Comparison of ENCODE assay signal across 19 mouse cellular contexts in the genomic region with DNA sequence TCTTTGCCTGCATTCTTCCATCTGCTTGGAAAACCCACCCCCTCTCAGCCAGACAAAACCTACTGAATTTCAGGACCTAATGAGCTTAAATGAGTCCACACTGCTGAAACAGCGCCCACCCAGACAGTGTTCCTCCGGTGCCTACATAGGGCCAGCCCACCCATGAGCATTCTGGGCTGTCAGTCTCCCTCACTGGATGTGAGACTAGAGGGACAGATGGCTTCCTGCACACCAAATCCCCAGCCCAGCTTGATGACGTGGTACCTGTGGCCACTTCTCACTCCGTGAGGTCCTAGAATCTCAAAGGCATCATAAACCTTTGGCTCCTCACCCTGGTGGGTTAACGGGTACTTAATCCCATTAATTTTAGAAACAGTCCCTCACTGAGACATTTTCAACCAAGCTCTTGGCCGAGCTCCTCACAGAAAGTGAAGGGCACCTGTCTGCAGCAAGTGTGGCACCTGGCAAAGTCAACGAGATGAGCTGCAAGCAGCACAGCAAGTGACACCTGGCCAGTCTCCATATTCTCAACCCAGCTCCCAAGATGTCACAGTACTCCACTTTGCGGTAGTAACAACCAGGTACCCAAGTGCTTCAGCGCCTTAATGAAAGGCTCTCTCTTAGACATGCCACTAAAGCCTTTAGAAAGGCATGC. TPM values are rescaled to one million over a fixed set of nuclear protein-coding genes. Genes with fewer than 3 reads are reported as not detected.
DNase-seq lines count a peak whose midpoint lies in the region; ATAC-seq and TF ChIP-seq lines count a peak whose summit lies in the region.
"Had no signal": no experiment of that assay in that cellular context is flagged by ENCODE, and none has a peak within 500 bp of the region (broad histone marks: within the 10 kb centered on the region; RNA-seq: fewer than 3 reads in every experiment).

No protein-coding gene starts in this region.

- no peaks in the 10 kb centered on the region for H3K9me3 ChIP-seq in forebrain, embryonic 12.5 days
- H3K9me3 ChIP-seq in limb, embryonic 12.5 days: no peaks in the 10 kb centered on the region
- H3K9me3 ChIP-seq: hindbrain, embryonic 12.5 days; intestine, embryonic 15.5 days; limb, embryonic 13.5 days; liver, embryonic 15.5 days; midbrain, embryonic 12.5 days; stomach, embryonic 15.5 days had no signal

- TF ChIP-seq CTCF in gastrocnemius, adult 2 months (IDR thresholded peaks at IDR 0.05): no peak

- peak; percentile 68; the same call in 1 of the 2 replicates for ATAC-seq in forebrain, embryonic 12.5 days (ENCODE audit: low FRiP score)
- no peak for ATAC-seq in limb, embryonic 12.5 days (ENCODE audit: insufficient number of reproducible peaks, insufficient read depth, low FRiP score, low TSS enrichment, low read depth)
- ATAC-seq: intestine, embryonic 15.5 days; Patski had no signal

- no peak overlapping the region for H3K4me3 ChIP-seq in gastrocnemius, adult 2 months
- H3K4me3 ChIP-seq in forebrain, embryonic 12.5 days (replicated peaks): no peak overlapping the region
- H3K4me3 ChIP-seq in limb, embryonic 12.5 days (replicated peaks): no peak overlapping the region
- H3K4me3 ChIP-seq: heart, adult 2 months; hindbrain, embryonic 12.5 days; intestine, embryonic 15.5 days; limb, embryonic 13.5 days; liver, embryonic 15.5 days; midbrain, embryonic 12.5 days; stomach, embryonic 15.5 days had no signal

- no peak overlapping the region for H3K27ac ChIP-seq in gastrocnemius, adult 2 months
- 0 out of 2 replicates have a peak overlapping the region, but pooled peaks have one; percentile 46 for H3K27ac ChIP-seq in forebrain, embryonic 12.5 days
- H3K27ac ChIP-seq in limb, embryonic 12.5 days: peak overlapping the region; percentile 23; the same call in 1 of the 2 replicates
- H3K27ac ChIP-seq: heart, adult 2 months; hindbrain, embryonic 12.5 days; intestine, embryonic 15.5 days; limb, embryonic 13.5 days; liver, embryonic 15.5 days; midbrain, embryonic 12.5 days; stomach, embryonic 15.5 days had no signal

- H3K27me3 ChIP-seq in forebrain, embryonic 12.5 days: no peaks in the 10 kb centered on the region
- H3K27me3 ChIP-seq in limb, embryonic 12.5 days: no peaks in the 10 kb centered on the region
- H3K27me3 ChIP-seq: hindbrain, embryonic 12.5 days; intestine, embryonic 15.5 days; limb, embryonic 13.5 days; liver, embryonic 15.5 days; Patski; stomach, embryonic 15.5 days had no signal

- H3K4me2 ChIP-seq in forebrain, embryonic 12.5 days: no peak overlapping the region
- H3K4me2 ChIP-seq in limb, embryonic 12.5 days: no peak overlapping the region
- H3K4me2 ChIP-seq: hindbrain, embryonic 12.5 days; intestine, embryonic 15.5 days; limb, embryonic 13.5 days; liver, embryonic 15.5 days; midbrain, embryonic 12.5 days; stomach, embryonic 15.5 days had no signal

- 59% methylated on average over 9 of the region's 9 CpGs for WGBS in forebrain, embryonic 12.5 days
- 41% methylated on average over 9 of the region's 9 CpGs for WGBS in limb, embryonic 12.5 days

- peak; percentile 8 for DNase-seq in gastrocnemius, adult 2 months
- no peak for DNase-seq in gastrocnemius, postnatal 10 days
- DNase-seq in right cerebral cortex, adult 18-20 months: peak; percentile 33
- DNase-seq in right cerebral cortex, postnatal 4 days: no peak
- DNase-seq in lung, adult 18-20 months: no peak
- DNase-seq: B cell, adult 2 months; cerebellum, adult 11 months; heart, adult 2 months; kidney, postnatal 14 days; spleen, adult 18-20 months had no signal

- H3K4me1 ChIP-seq in forebrain, embryonic 12.5 days: peaks cover 38% of the 10 kb centered on the region
- H3K4me1 ChIP-seq in limb, embryonic 12.5 days (replicated peaks): peaks cover 41% of the 10 kb centered on the region
- H3K4me1 ChIP-seq: liver, embryonic 15.5 days had no signal

- H3K9ac ChIP-seq in forebrain, embryonic 12.5 days: no peak overlapping the region
- H3K9ac ChIP-seq in limb, embryonic 12.5 days (replicated peaks): no peak overlapping the region
- H3K9ac ChIP-seq: hindbrain, embryonic 12.5 days; intestine, embryonic 15.5 days; limb, embryonic 13.5 days; liver, embryonic 15.5 days; midbrain, embryonic 12.5 days; stomach, embryonic 15.5 days had no signal

- 0 out of 2 replicates have a peak, but pooled peaks cover 3% of the 10 kb centered on the region for H3K36me3 ChIP-seq in forebrain, embryonic 12.5 days (replicated peaks)
- H3K36me3 ChIP-seq in limb, embryonic 12.5 days: 0 out of 2 replicates have a peak, but pooled peaks cover 9% of the 10 kb centered on the region
- H3K36me3 ChIP-seq: hindbrain, embryonic 12.5 days; intestine, embryonic 15.5 days; limb, embryonic 13.5 days; liver, embryonic 15.5 days; midbrain, embryonic 12.5 days; stomach, embryonic 15.5 days had no signal

- intact Hi-C loops in gastrocnemius, adult 2 months (cut with DNase I): no loop called here

RNA-seq across cellular contexts. Expression of a gene that starts 12.8 kb away (rescaled TPM):
- total RNA-seq in gastrocnemius, adult 2 months (2021): 10 to 100 TPM in 1 of 2 experiments, 1 to 10 TPM in 1; 6.9 to 13.8 TPM
- total RNA-seq in gastrocnemius, postnatal 10 days (2021): 10 to 100 TPM; 49.3 to 59.3 TPM
- polyA plus RNA-seq in forebrain, embryonic 12.5 days (2016; fragmentation: Nextera tagmentation; extraction: Ambion mirVana): 3.9 and 4.5 TPM in 2 replicates
- 5.9 and 6.1 TPM in 2 replicates for polyA plus RNA-seq in limb, embryonic 12.5 days (2016; fragmentation: Nextera tagmentation; extraction: Ambion mirVana)

Comparison
In these comparisons a context has a peak if more than half of its experiments do, and no peak if none do; other contexts are left out.
1. DNase-seq: peak in gastrocnemius, adult 2 months (single experiment) and right cerebral cortex, adult 18-20 months (single experiment); none in gastrocnemius, postnatal 10 days (single experiment), right cerebral cortex, postnatal 4 days (single experiment) and lung, adult 18-20 months (0 of 2).